Mouse (Mus musculus) liver, adult 2 months (tissue): Measurements from ENCODE around the gene Gldc.

ENCODE experiments used
- CTCF ChIP-seq: fragments of 200-500 bp; IDR thresholded peaks from 2 replicates; pipeline ENCODE4 v1.5.1; 2011; ENCODE audit warnings: low read depth, low read length, control low read depth
- POLR2A ChIP-seq: fragments of 200-500 bp; IDR thresholded peaks from 2 replicates; pipeline ENCODE4 v1.6.1; 2011; ENCODE audit warnings: low read length, control low read depth; ENCODE audit not compliant: insufficient read depth; ENCODE audit errors: extremely low read depth

GRCm38 (mm10) chr19:30158189-30158588 lies 17.0 kb downstream of the Gldc start:
- peak; percentile 33; the same call in 1 of the 2 replicates for TF ChIP-seq CTCF
- TF ChIP-seq POLR2A: no peak
